In genomic region chr10:41933536-41933935, GRCm38 (mm10) we compare ENCODE assay signal across 9 mouse cellular contexts.
DNase-seq lines count a peak whose midpoint lies in the region; ATAC-seq lines count a peak whose summit lies in the region.
"Had no signal": no experiment of that assay in that cellular context is flagged by ENCODE, and none has a peak within 500 bp of the region (broad histone marks: within the 10 kb centered on the region; RNA-seq: fewer than 3 reads in every experiment).

No protein-coding gene starts in this region.

- no peak overlapping the region for H3K9ac ChIP-seq in midbrain, embryonic 16.5 days (ENCODE audit: low read depth, low read length)
- H3K9ac ChIP-seq in heart, embryonic 15.5 days, result no peak overlapping the region

- peak; percentile 45 for DNase-seq in midbrain, embryonic 10.5 days (ENCODE audit: low spot score)
- DNase-seq in WW6 (ENCODE audit: low read depth, low spot score), result peak; percentile 28
- DNase-seq in layer of hippocampus, postnatal 25 days (ENCODE audit: extremely low spot score in 1 of 2, low spot score in 1 of 2), result peak; percentile 23 to 68
- DNase-seq in monocyte, adult 2 months (ENCODE audit: low read depth in 1 of 2, low spot score in 2 of 2), result peak; percentile 5 to 34
- DNase-seq in thymus, postnatal 25 days, result peak; percentile 69

- peaks cover 33% of the 10 kb centered on the region for H3K4me1 ChIP-seq in midbrain, embryonic 10.5 days
- H3K4me1 ChIP-seq in midbrain, embryonic 16.5 days (ENCODE audit: control insufficient read depth, insufficient read depth, low read length), result peaks cover 10% of the 10 kb centered on the region
- peaks cover 68% of the 10 kb centered on the region for H3K4me1 ChIP-seq in heart, embryonic 15.5 days (replicated peaks)

- no peak overlapping the region for H3K4me2 ChIP-seq in midbrain, embryonic 16.5 days (ENCODE audit: low read length)
- no peak overlapping the region for H3K4me2 ChIP-seq in heart, embryonic 15.5 days

- no peak for ATAC-seq in midbrain, embryonic 16.5 days
- ATAC-seq in common myeloid progenitor, adult 5-6 weeks (replicated peaks; ENCODE audit: low read depth, poor library complexity, severe bottlenecking), result 0 out of 2 replicates have a peak, but pooled peaks have one; percentile 29
- ATAC-seq in heart, embryonic 15.5 days (replicated peaks; ENCODE audit: insufficient number of reproducible peaks, insufficient read depth, low FRiP score, low read depth), result no peak

- no peaks in the 10 kb centered on the region for H3K27me3 ChIP-seq in midbrain, embryonic 10.5 days (ENCODE audit: low read depth, poor library complexity, severe bottlenecking)
- no peaks in the 10 kb centered on the region for H3K27me3 ChIP-seq in midbrain, embryonic 16.5 days (ENCODE audit: control insufficient read depth, insufficient read depth, low read depth, low read length)
- no peaks in the 10 kb centered on the region for H3K27me3 ChIP-seq in heart, embryonic 15.5 days

- H3K36me3 ChIP-seq in midbrain, embryonic 10.5 days, result no peaks in the 10 kb centered on the region
- no peaks in the 10 kb centered on the region for H3K36me3 ChIP-seq in midbrain, embryonic 16.5 days (ENCODE audit: control insufficient read depth, insufficient read depth, low read length)
- H3K36me3 ChIP-seq in heart, embryonic 15.5 days, result no peaks in the 10 kb centered on the region

- WGBS in midbrain, embryonic 10.5 days, result 70% methylated on average over 6 of the region's 6 CpGs
- WGBS in midbrain, embryonic 16.5 days, result 65% methylated on average over 6 of the region's 6 CpGs
- WGBS in heart, embryonic 15.5 days, result 44% methylated on average over 6 of the region's 6 CpGs

- H3K4me3 ChIP-seq in midbrain, embryonic 10.5 days, result no peak overlapping the region
- no peak overlapping the region for H3K4me3 ChIP-seq in midbrain, embryonic 16.5 days (ENCODE audit: low read depth, low read length)
- H3K4me3 ChIP-seq in heart, embryonic 15.5 days, result no peak overlapping the region
- H3K4me3 ChIP-seq: erythroblast, embryonic 14.5 days had no signal

- H3K9me3 ChIP-seq in midbrain, embryonic 10.5 days (replicated peaks), result no peaks in the 10 kb centered on the region
- H3K9me3 ChIP-seq in midbrain, embryonic 16.5 days (replicated peaks; ENCODE audit: control insufficient read depth, low read length, poor library complexity, severe bottlenecking), result no peaks in the 10 kb centered on the region
- H3K9me3 ChIP-seq in heart, embryonic 15.5 days (replicated peaks), result no peaks in the 10 kb centered on the region

- H3K27ac ChIP-seq in midbrain, embryonic 10.5 days (replicated peaks), result no peak overlapping the region
- H3K27ac ChIP-seq in midbrain, embryonic 16.5 days (ENCODE audit: low read length), result no peak overlapping the region
- peak overlapping the region; percentile 97 for H3K27ac ChIP-seq in heart, embryonic 15.5 days
